Mouse (Mus musculus) intestine, embryonic 15.5 days (tissue): ENCODE results near the gene Vmn1r120. TPM values are rescaled to one million over a fixed set of nuclear protein-coding genes. Genes with fewer than 3 reads are reported as not detected.
"Not testable (repeated sequence)": the region's sequence is repeated elsewhere in the genome, so short reads cannot be mapped to it uniquely, and the experiment has no call there.

Experiments used
- ATAC-seq: fragments of 200-750 bp; cut with Nextera tagmentation; 2 replicates; pipeline ENCODE4 v1.8.0; 2017; ENCODE audit warnings: moderate TSS enrichment, moderate library complexity
- H3K27ac ChIP-seq: fragments of 300-500 bp; sonication (generic); 2 replicates; pipeline ENCODE4 v1.5.1; 2015; ENCODE audit warnings: mild to moderate bottlenecking, inconsistent platforms
- H3K27me3 ChIP-seq: fragments of 300-500 bp; sonication (generic); replicated peaks from 2 replicates; pipeline ENCODE4 v1.6.1; 2015; ENCODE audit warnings: inconsistent platforms
- H3K36me3 ChIP-seq: fragments of 300-500 bp; sonication (generic); 2 replicates; pipeline ENCODE4 v1.6.1; 2015; ENCODE audit warnings: inconsistent platforms
- H3K4me1 ChIP-seq: fragments of 300-500 bp; sonication (generic); replicated peaks from 2 replicates; pipeline ENCODE4 v1.6.1; 2015; ENCODE audit warnings: inconsistent platforms
- H3K4me2 ChIP-seq: fragments of 300-500 bp; sonication (generic); replicated peaks from 2 replicates; pipeline ENCODE4 v1.6.1; 2015; ENCODE audit warnings: mild to moderate bottlenecking, inconsistent platforms
- H3K4me3 ChIP-seq: fragments of 300-500 bp; sonication (generic); replicated peaks from 2 replicates; pipeline ENCODE4 v1.5.1; 2015; ENCODE audit warnings: inconsistent platforms
- H3K9ac ChIP-seq: fragments of 300-500 bp; sonication (generic); 2 replicates; pipeline ENCODE4 v1.6.1; 2015; ENCODE audit warnings: inconsistent platforms
- H3K9me3 ChIP-seq: fragments of 300-500 bp; sonication (generic); 2 replicates; pipeline ENCODE4 v1.6.1; 2016; ENCODE audit warnings: inconsistent platforms
- WGBS: fragments of 180-500 bp; shearing (Covaris S2); methylation state at CpG from one replicate; pipeline ENCODE4 v1.1.7; 2015; 5-methylcytosine and 5-hydroxymethylcytosine counted together
- polyA plus RNA-seq: library from polyadenylated mRNA; unstranded; fragments of >200 nt; fragmentation: Nextera tagmentation; extraction: Ambion mirVana; gene quantifications from 2 replicates; pipeline ENCODE4 v1.2.1, GENCODE M21; 2015

Gene Vmn1r120
- polyA plus RNA-seq, result not detected in 2 replicates

- H3K4me1 ChIP-seq, ATAC-seq, H3K4me2 ChIP-seq, H3K9me3 ChIP-seq, H3K27me3 ChIP-seq, H3K4me3 ChIP-seq, H3K36me3 ChIP-seq, H3K9ac ChIP-seq, H3K27ac ChIP-seq: not testable (repeated sequence)
- 89% methylated on average over 1 of the region's 1 CpGs for WGBS
Observed at GRCm38 (mm10) chr7:21053684-21054083, at the start of gene Vmn1r120. Vmn1r120 (minus strand) TSS chr7:21053784.

GRCm38 (mm10) chr7:21098413-21098812 lies 44.8 kb upstream of the Vmn1r120 start, which contains the start of gene Vmn1r121:
Vmn1r121 (minus strand) TSS chr7:21098513.
- not testable (repeated sequence) for H3K4me2 ChIP-seq, H3K27ac ChIP-seq, ATAC-seq, H3K27me3 ChIP-seq, H3K9me3 ChIP-seq, H3K4me3 ChIP-seq, H3K4me1 ChIP-seq, H3K36me3 ChIP-seq, H3K9ac ChIP-seq
- WGBS, result 70% methylated on average over 5 of the region's 5 CpGs

GRCm38 (mm10) chr7:21012355-21012754 lies 41.2 kb downstream of the Vmn1r120 start, which contains the start of gene Vmn1r119:
Vmn1r119 (minus strand) TSS chr7:21012455.
- H3K36me3 ChIP-seq, H3K4me1 ChIP-seq, ATAC-seq, H3K27me3 ChIP-seq, H3K9me3 ChIP-seq, H3K4me3 ChIP-seq, H3K4me2 ChIP-seq, H3K9ac ChIP-seq, H3K27ac ChIP-seq: not testable (repeated sequence)
- WGBS, result no CpG with 5 or more reads among the region's 2 CpGs

Other genes with a start within 250 kb of the Vmn1r120 start
- gene Vmn1r114, start 241.6 kb downstream of the Vmn1r120 start, polyA plus RNA-seq, result not detected in 2 replicates
- gene Vmn1r115, start 208.8 kb downstream of the Vmn1r120 start, polyA plus RNA-seq, result not detected in 2 replicates
- gene Vmn1r116, start 181.5 kb downstream of the Vmn1r120 start, polyA plus RNA-seq, result not detected in 2 replicates
- gene Vmn1r117, start 169.7 kb downstream of the Vmn1r120 start, polyA plus RNA-seq, result not detected in 2 replicates
- gene Vmn1r118, start 141.4 kb downstream of the Vmn1r120 start, polyA plus RNA-seq, result not detected in 2 replicates
- not detected in 2 replicates for gene Vmn1r119, start 41.3 kb downstream of the Vmn1r120 start, polyA plus RNA-seq
- gene Vmn1r121, start 44.7 kb upstream of the Vmn1r120 start, polyA plus RNA-seq, result not detected in 2 replicates
- gene Vmn1r122, start 80.3 kb upstream of the Vmn1r120 start, polyA plus RNA-seq, result not detected in 2 replicates
- gene Vmn1r123, start 108.4 kb upstream of the Vmn1r120 start, polyA plus RNA-seq, result not detected in 2 replicates
- gene Gm5157, start 136.6 kb upstream of the Vmn1r120 start, polyA plus RNA-seq, result not detected in 2 replicates
- not detected in 2 replicates for gene Vmn1r124, start 206.8 kb upstream of the Vmn1r120 start, polyA plus RNA-seq
- not detected in 2 replicates for gene Vmn1r125, start 218.4 kb upstream of the Vmn1r120 start, polyA plus RNA-seq
- gene Vmn1r126, start 247.7 kb upstream of the Vmn1r120 start, polyA plus RNA-seq, result not detected in 2 replicates